Mouse (Mus musculus): ENCODE results near the gene Adrm1. TPM values are rescaled to one million over a fixed set of nuclear protein-coding genes. Genes with fewer than 3 reads are reported as not detected.

Adrm1 gene
- polyA plus RNA-seq, 1 experiment, result not detected

DNA sequence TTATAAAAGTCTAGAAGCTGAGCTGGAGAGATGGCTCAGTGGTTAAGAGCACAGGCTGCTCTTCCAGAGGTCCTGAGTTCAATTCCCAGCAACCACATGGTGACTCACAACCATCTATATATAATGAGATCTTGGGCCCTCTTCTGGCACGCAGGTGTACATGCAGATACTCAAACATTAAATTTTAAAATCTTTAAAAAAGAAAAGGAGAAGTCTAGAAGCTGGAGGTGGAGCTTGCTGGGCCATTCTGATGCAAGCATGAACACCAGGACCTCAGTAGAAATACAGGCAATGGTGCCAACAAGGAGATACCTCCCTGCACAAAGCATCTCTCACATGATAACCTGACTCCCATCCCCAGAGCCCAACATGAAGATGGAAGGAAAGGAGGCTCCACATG, 37.7 kb downstream of the Adrm1 start:
- WGBS, result 94% methylated on average over 1 of the region's 1 CpGs
- peaks cover 32% of the 10 kb centered on the region for H3K4me1 ChIP-seq (ENCODE audit: control insufficient read depth, insufficient read depth, low read length)
- no peak overlapping the region for H3K27ac ChIP-seq (ENCODE audit: insufficient read depth, low read depth, low read length)
- no peak overlapping the region for H3K4me3 ChIP-seq (ENCODE audit: insufficient read depth, low read depth, low read length)
- TF ChIP-seq POLR2A (IDR thresholded peaks at IDR 0.05; ENCODE audit: insufficient read depth, low read depth, low read length), result no peak
- no peak for TF ChIP-seq CTCF (IDR thresholded peaks at IDR 0.05; ENCODE audit: insufficient read depth, low read depth, low read length)

DNA sequence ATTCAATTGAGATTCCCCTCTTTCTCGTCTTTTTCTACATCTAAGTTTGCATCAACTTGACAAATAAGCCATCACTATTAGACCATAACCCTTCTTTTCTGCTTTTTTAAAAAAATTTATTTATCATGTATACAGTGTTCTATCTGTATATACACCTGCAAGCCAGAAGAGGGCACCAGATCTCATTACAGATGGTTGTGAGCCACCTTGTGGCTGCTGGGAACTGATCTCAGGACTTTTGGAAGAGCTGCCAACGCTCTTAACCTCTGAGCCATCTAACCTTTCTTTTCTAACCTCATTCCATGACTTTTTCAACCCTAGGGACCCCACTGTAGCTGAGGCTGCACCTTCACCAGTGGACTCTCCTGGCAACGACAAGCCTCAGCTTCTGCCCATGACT, 41.0 kb downstream of the Adrm1 start:
- Histone ChIP-seq H3K4me1 (ENCODE audit: control insufficient read depth, insufficient read depth, low read length) (peaks cover 37% of the 10 kb centered on the region), H3K27ac (ENCODE audit: insufficient read depth, low read depth, low read length) (no peak overlapping the region), H3K4me3 (ENCODE audit: insufficient read depth, low read depth, low read length) (no peak overlapping the region)
- 98% methylated on average over 3 of the region's 3 CpGs for WGBS
- TF ChIP-seq POLR2A (IDR thresholded peaks at IDR 0.05; ENCODE audit: insufficient read depth, low read depth, low read length), result no peak
- TF ChIP-seq CTCF (IDR thresholded peaks at IDR 0.05; ENCODE audit: insufficient read depth, low read depth, low read length), result no peak

GRCm38 (mm10) chr2:180214352-180214978, 43.2 kb downstream of the Adrm1 start:
- Histone ChIP-seq H3K4me1 (ENCODE audit: control insufficient read depth, insufficient read depth, low read length) (peaks cover 46% of the 10 kb centered on the region), H3K27ac (ENCODE audit: insufficient read depth, low read depth, low read length) (peak overlapping the region; percentile 78), H3K4me3 (ENCODE audit: insufficient read depth, low read depth, low read length) (no peak overlapping the region)
- TF ChIP-seq POLR2A (IDR thresholded peaks at IDR 0.05; ENCODE audit: insufficient read depth, low read depth, low read length), result no peak
- TF ChIP-seq CTCF (IDR thresholded peaks at IDR 0.05; ENCODE audit: insufficient read depth, low read depth, low read length), result no peak
- WGBS, result 22% methylated on average over 4 of the region's 4 CpGs

DNA sequence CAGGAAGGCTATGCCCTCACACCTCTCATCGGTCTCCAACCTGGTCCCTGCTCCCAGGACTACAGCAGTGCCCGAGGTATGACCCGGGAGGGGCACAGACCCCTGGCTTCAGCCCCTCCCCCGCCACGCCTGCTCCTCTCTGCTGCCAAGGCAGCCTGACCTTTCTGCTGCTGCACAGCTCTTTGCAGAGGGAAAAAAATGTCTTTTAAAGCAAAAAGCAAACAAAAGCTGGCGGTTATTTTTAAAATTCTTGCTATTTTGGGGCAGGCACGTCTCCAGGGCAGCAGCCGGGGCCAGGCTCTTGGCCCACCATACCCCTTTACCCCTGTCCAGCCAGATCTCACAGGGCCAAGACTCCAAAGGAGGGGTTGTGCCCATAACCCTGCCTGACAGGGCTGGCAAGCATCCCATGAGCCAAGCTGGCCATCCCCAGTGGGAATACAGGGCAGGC, 43.8 kb downstream of the Adrm1 start:
- 33% methylated on average over 8 of the region's 8 CpGs for whole genome bisulfite sequencing
- H3K4me3 ChIP-seq (ENCODE audit: insufficient read depth, low read depth, low read length), result no peak overlapping the region
- TF ChIP-seq POLR2A (IDR thresholded peaks at IDR 0.05; ENCODE audit: insufficient read depth, low read depth, low read length) (no peak), CTCF (IDR thresholded peaks at IDR 0.05; ENCODE audit: insufficient read depth, low read depth, low read length) (no peak)
- peaks cover 46% of the 10 kb centered on the region for H3K4me1 ChIP-seq (ENCODE audit: control insufficient read depth, insufficient read depth, low read length)
- H3K27ac ChIP-seq (ENCODE audit: insufficient read depth, low read depth, low read length), result peak overlapping the region; percentile 78

DNA sequence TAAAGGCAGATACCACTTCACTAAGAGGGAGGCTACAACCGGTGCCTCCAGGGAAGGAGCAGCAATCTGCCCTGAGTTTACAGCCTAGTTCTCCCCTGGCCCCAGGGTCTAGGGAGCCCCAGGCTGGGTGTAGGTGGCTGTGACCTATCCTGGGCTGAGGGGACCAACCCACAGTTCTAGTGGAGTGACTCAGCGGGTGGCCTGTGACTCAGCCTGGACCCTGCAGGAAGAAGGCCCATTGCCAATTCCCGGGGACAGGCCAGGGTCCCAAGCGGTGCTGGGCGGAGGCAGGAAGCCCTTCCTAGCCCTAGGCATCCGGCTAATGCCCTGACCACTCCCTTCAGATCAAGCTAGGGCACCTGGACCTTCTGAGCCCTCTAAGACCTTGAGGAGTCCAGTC, 44.7 kb downstream of the Adrm1 start:
- peak overlapping the region; percentile 78 for H3K27ac ChIP-seq (ENCODE audit: insufficient read depth, low read depth, low read length)
- WGBS, result 70% methylated on average over 6 of the region's 6 CpGs
- TF ChIP-seq CTCF (IDR thresholded peaks at IDR 0.05; ENCODE audit: insufficient read depth, low read depth, low read length) (no peak), POLR2A (IDR thresholded peaks at IDR 0.05; ENCODE audit: insufficient read depth, low read depth, low read length) (no peak)
- no peak overlapping the region for H3K4me3 ChIP-seq (ENCODE audit: insufficient read depth, low read depth, low read length)
- peaks cover 46% of the 10 kb centered on the region for H3K4me1 ChIP-seq (ENCODE audit: control insufficient read depth, insufficient read depth, low read length)

GRCm38 (mm10) chr2:180216921-180217320, 45.6 kb downstream of the Adrm1 start:
- 61% methylated on average over 5 of the region's 5 CpGs for WGBS
- no peak overlapping the region for H3K4me3 ChIP-seq (ENCODE audit: insufficient read depth, low read depth, low read length)
- TF ChIP-seq POLR2A (IDR thresholded peaks at IDR 0.05; ENCODE audit: insufficient read depth, low read depth, low read length), result no peak
- H3K27ac ChIP-seq (ENCODE audit: insufficient read depth, low read depth, low read length), result no peak overlapping the region
- peaks cover 46% of the 10 kb centered on the region for H3K4me1 ChIP-seq (ENCODE audit: control insufficient read depth, insufficient read depth, low read length)

DNA sequence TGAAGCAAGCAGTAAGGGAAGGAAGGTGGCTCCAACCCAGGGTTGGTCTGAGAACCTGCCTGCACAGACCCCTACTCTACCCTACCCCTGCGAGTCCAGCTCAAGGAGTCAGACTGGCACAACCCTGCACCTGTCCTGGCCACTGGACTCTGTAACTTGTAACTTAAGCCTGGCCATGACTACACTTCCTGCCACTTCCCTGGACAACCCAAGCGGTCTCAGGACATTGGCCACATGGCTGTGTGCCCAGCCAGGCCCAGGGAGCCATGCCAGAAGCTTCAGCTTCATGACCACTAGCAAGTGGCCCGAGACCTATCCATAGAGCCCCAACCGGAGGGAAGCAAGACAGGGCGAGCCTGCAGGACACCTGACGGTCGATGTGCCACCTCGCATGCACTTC, 46.3 kb downstream of the Adrm1 start:
- H3K4me3 ChIP-seq (ENCODE audit: insufficient read depth, low read depth, low read length), result no peak overlapping the region
- TF ChIP-seq POLR2A (IDR thresholded peaks at IDR 0.05; ENCODE audit: insufficient read depth, low read depth, low read length) (no peak), CTCF (IDR thresholded peaks at IDR 0.05; ENCODE audit: insufficient read depth, low read depth, low read length) (no peak)
- peak overlapping the region; percentile 29; the same call in 1 of the 2 replicates for H3K27ac ChIP-seq (ENCODE audit: insufficient read depth, low read depth, low read length)
- 81% methylated on average over 8 of the region's 8 CpGs for WGBS
- H3K4me1 ChIP-seq (ENCODE audit: control insufficient read depth, insufficient read depth, low read length), result peaks cover 46% of the 10 kb centered on the region

GRCm38 (mm10) chr2:180218241-180218640, 47.0 kb downstream of the Adrm1 start:
- TF ChIP-seq CTCF (IDR thresholded peaks at IDR 0.05; ENCODE audit: insufficient read depth, low read depth, low read length), result no peak
- TF ChIP-seq POLR2A (IDR thresholded peaks at IDR 0.05; ENCODE audit: insufficient read depth, low read depth, low read length), result no peak
- WGBS, result 65% methylated on average over 3 of the region's 3 CpGs
- H3K4me3 ChIP-seq (ENCODE audit: insufficient read depth, low read depth, low read length), result no peak overlapping the region
- peaks cover 48% of the 10 kb centered on the region for H3K4me1 ChIP-seq (ENCODE audit: control insufficient read depth, insufficient read depth, low read length)
- H3K27ac ChIP-seq (ENCODE audit: insufficient read depth, low read depth, low read length), result peak overlapping the region; percentile 29; the same call in 1 of the 2 replicates

DNA sequence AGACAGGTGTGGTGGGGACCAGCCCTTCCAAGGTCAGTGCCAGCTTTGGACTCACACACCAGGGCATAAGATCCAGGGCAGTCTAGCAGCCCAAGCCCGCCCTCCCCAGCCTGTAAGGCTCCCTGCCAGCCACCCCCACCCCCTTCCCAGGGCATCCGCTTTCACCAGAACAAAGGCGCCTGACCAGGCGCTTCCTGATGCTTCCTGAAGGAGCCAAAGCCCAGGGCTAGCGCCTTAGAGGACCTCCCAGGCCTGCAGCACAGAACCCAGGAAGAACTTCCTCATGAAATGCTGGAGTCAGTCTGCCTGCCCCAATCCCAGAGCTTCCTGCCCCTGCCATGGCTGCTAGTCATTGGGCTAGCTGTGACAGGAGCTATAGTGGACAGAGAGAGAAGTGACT, 47.4 kb downstream of the Adrm1 start:
- TF ChIP-seq CTCF (IDR thresholded peaks at IDR 0.05; ENCODE audit: insufficient read depth, low read depth, low read length), result no peak
- no peak for TF ChIP-seq POLR2A (IDR thresholded peaks at IDR 0.05; ENCODE audit: insufficient read depth, low read depth, low read length)
- H3K27ac ChIP-seq (ENCODE audit: insufficient read depth, low read depth, low read length), result peak overlapping the region; percentile 50
- no peak overlapping the region for H3K4me3 ChIP-seq (ENCODE audit: insufficient read depth, low read depth, low read length)
- 52% methylated on average over 5 of the region's 5 CpGs for WGBS
- H3K4me1 ChIP-seq (ENCODE audit: control insufficient read depth, insufficient read depth, low read length), result peaks cover 48% of the 10 kb centered on the region
